Mouse (Mus musculus) neural tube, embryonic 15.5 days (tissue): Measurements from ENCODE around the gene Stard13. TPM values are rescaled to one million over a fixed set of nuclear protein-coding genes. Genes with fewer than 3 reads are reported as not detected.

Experiments
- ATAC-seq: fragments of 200-750 bp; cut with Nextera tagmentation; 2 replicates; pipeline ENCODE4 v1.8.0; 2017; ENCODE audit warnings: mild to moderate bottlenecking, moderate TSS enrichment, moderate library complexity; ENCODE audit not compliant: low FRiP score
- H3K27ac ChIP-seq: fragments of 300-500 bp; sonication (generic); replicated peaks from 2 replicates; pipeline ENCODE4 v1.5.1; 2015; ENCODE audit warnings: mild to moderate bottlenecking, inconsistent platforms
- H3K27me3 ChIP-seq: fragments of 300-500 bp; sonication (generic); replicated peaks from 2 replicates; pipeline ENCODE4 v1.6.1; 2015; ENCODE audit warnings: inconsistent platforms
- H3K36me3 ChIP-seq: fragments of 300-500 bp; sonication (generic); 2 replicates; pipeline ENCODE4 v1.6.1; 2015; ENCODE audit warnings: inconsistent platforms
- H3K4me1 ChIP-seq: fragments of 300-500 bp; sonication (generic); 2 replicates; pipeline ENCODE4 v1.6.1; 2015; ENCODE audit warnings: inconsistent platforms
- H3K4me2 ChIP-seq: fragments of 300-500 bp; sonication (generic); 2 replicates; pipeline ENCODE4 v1.6.1; 2015; ENCODE audit warnings: inconsistent platforms, mild to moderate bottlenecking, moderate library complexity
- H3K4me3 ChIP-seq: fragments of 300-500 bp; sonication (generic); replicated peaks from 2 replicates; pipeline ENCODE4 v1.5.1; 2015; ENCODE audit warnings: mild to moderate bottlenecking, inconsistent platforms
- H3K9ac ChIP-seq: fragments of 300-500 bp; sonication (generic); replicated peaks from 2 replicates; pipeline ENCODE4 v1.6.1; 2015; ENCODE audit warnings: mild to moderate bottlenecking, inconsistent platforms
- H3K9me3 ChIP-seq: fragments of 300-500 bp; sonication (generic); replicated peaks from 2 replicates; pipeline ENCODE4 v1.6.1; 2016; ENCODE audit warnings: inconsistent platforms
- WGBS: fragments of 180-500 bp; shearing (Covaris S2); methylation state at CpG from one replicate; pipeline ENCODE4 v1.1.7; 2015; ENCODE audit warnings: mixed read lengths; 5-methylcytosine and 5-hydroxymethylcytosine counted together
- polyA plus RNA-seq: library from polyadenylated mRNA; unstranded; fragments of >200 nt; fragmentation: Nextera tagmentation; extraction: Ambion mirVana; gene quantifications from 2 replicates; pipeline ENCODE4 v1.2.1, GENCODE M21; 2015

Stard13 gene
- polyA plus RNA-seq, 1 experiment from 2014 or later = 5.9 TPM

GRCm38 (mm10) chr5:151090996-151091395, 142.6 kb downstream of the Stard13 start:
- Histone ChIP-seq H3K4me1 (peaks cover 9% of the 10 kb centered on the region; the same call in 1 of the 2 replicates), H3K27me3 (no peaks in the 10 kb centered on the region), H3K27ac (no peak overlapping the region), H3K4me3 (no peak overlapping the region), H3K36me3 (no peaks in the 10 kb centered on the region), H3K9me3 (no peaks in the 10 kb centered on the region), H3K4me2 (no peak overlapping the region), H3K9ac (no peak overlapping the region)
- WGBS = 93% methylated on average over 6 of the region's 6 CpGs
- ATAC-seq = no peak

- 0 out of 2 replicates have a peak overlapping the region, but pooled peaks have one; percentile 8 for H3K27ac ChIP-seq
- peaks cover 9% of the 10 kb centered on the region; the same call in 1 of the 2 replicates for H3K4me1 ChIP-seq
- WGBS = 41% methylated on average over 6 of the region's 6 CpGs
- H3K36me3 ChIP-seq = no peaks in the 10 kb centered on the region
- H3K9ac ChIP-seq = no peak overlapping the region
- H3K9me3 ChIP-seq = no peaks in the 10 kb centered on the region
- no peak overlapping the region for H3K4me2 ChIP-seq
- no peaks in the 10 kb centered on the region for H3K27me3 ChIP-seq
- ATAC-seq = no peak
- H3K4me3 ChIP-seq = no peak overlapping the region
Observed at GRCm38 (mm10) chr5:151089201-151089600, 144.4 kb downstream of the Stard13 start.

- no peak for ATAC-seq
- 79% methylated on average over 9 of the region's 9 CpGs for WGBS
- Histone ChIP-seq H3K27me3 (no peaks in the 10 kb centered on the region), H3K36me3 (no peaks in the 10 kb centered on the region), H3K4me1 (peaks cover 9% of the 10 kb centered on the region; the same call in 1 of the 2 replicates), H3K9ac (no peak overlapping the region), H3K27ac (0 out of 2 replicates have a peak overlapping the region, but pooled peaks have one; percentile 13), H3K9me3 (no peaks in the 10 kb centered on the region), H3K4me2 (no peak overlapping the region), H3K4me3 (no peak overlapping the region)
Observed at GRCm38 (mm10) chr5:151086425-151087202, 147.0 kb downstream of the Stard13 start.

- Histone ChIP-seq H3K9ac (no peak overlapping the region), H3K27me3 (no peaks in the 10 kb centered on the region), H3K4me1 (peaks cover 9% of the 10 kb centered on the region; the same call in 1 of the 2 replicates), H3K9me3 (no peaks in the 10 kb centered on the region), H3K4me3 (no peak overlapping the region), H3K36me3 (no peaks in the 10 kb centered on the region), H3K4me2 (no peak overlapping the region), H3K27ac (no peak overlapping the region)
- no peak for ATAC-seq
- 76% methylated on average over 8 of the region's 8 CpGs for WGBS
Observed at GRCm38 (mm10) chr5:151085749-151086148, 147.9 kb downstream of the Stard13 start.

- 0 out of 2 replicates have a peak, but pooled peaks cover 4% of the 10 kb centered on the region for H3K4me1 ChIP-seq
- no peak overlapping the region for H3K9ac ChIP-seq
- no peak for ATAC-seq
- 74% methylated on average over 4 of the region's 4 CpGs for WGBS
- no peaks in the 10 kb centered on the region for H3K36me3 ChIP-seq
- no peak overlapping the region for H3K4me2 ChIP-seq
- H3K9me3 ChIP-seq = no peaks in the 10 kb centered on the region
- no peak overlapping the region for H3K27ac ChIP-seq
- no peak overlapping the region for H3K4me3 ChIP-seq
- no peaks in the 10 kb centered on the region for H3K27me3 ChIP-seq
Observed at GRCm38 (mm10) chr5:151080276-151080675, 153.4 kb downstream of the Stard13 start.

- H3K9me3 ChIP-seq = no peaks in the 10 kb centered on the region
- H3K27ac ChIP-seq = no peak overlapping the region
- H3K36me3 ChIP-seq = no peaks in the 10 kb centered on the region
- no peak overlapping the region for H3K9ac ChIP-seq
- ATAC-seq = no peak
- 0 out of 2 replicates have a peak, but pooled peaks cover 4% of the 10 kb centered on the region for H3K4me1 ChIP-seq
- no peaks in the 10 kb centered on the region for H3K27me3 ChIP-seq
- H3K4me2 ChIP-seq = no peak overlapping the region
- 97% methylated on average over 2 of the region's 2 CpGs for WGBS
- H3K4me3 ChIP-seq = no peak overlapping the region
Observed at GRCm38 (mm10) chr5:151077953-151078352, 155.7 kb downstream of the Stard13 start.

- H3K27me3 ChIP-seq = no peaks in the 10 kb centered on the region
- no peaks in the 10 kb centered on the region for H3K9me3 ChIP-seq
- H3K27ac ChIP-seq = no peak overlapping the region
- H3K4me1 ChIP-seq = 0 out of 2 replicates have a peak, but pooled peaks cover 4% of the 10 kb centered on the region
- 64% methylated on average over 3 of the region's 3 CpGs for WGBS
- H3K9ac ChIP-seq = no peak overlapping the region
- no peak overlapping the region for H3K4me3 ChIP-seq
- no peak for ATAC-seq
- no peak overlapping the region for H3K4me2 ChIP-seq
- no peaks in the 10 kb centered on the region for H3K36me3 ChIP-seq
Observed at GRCm38 (mm10) chr5:151076917-151077316, 156.7 kb downstream of the Stard13 start.

- Histone ChIP-seq H3K9me3 (no peaks in the 10 kb centered on the region), H3K4me1 (no peaks in the 10 kb centered on the region), H3K36me3 (no peaks in the 10 kb centered on the region), H3K9ac (no peak overlapping the region), H3K4me2 (no peak overlapping the region), H3K4me3 (no peak overlapping the region), H3K27ac (no peak overlapping the region), H3K27me3 (no peaks in the 10 kb centered on the region)
- WGBS = 82% methylated on average over 4 of the region's 4 CpGs
- ATAC-seq = no peak
Observed at GRCm38 (mm10) chr5:151074282-151074681, 159.4 kb downstream of the Stard13 start.

GRCm38 (mm10) chr5:151071430-151071829, 162.2 kb downstream of the Stard13 start:
- Histone ChIP-seq H3K9ac (no peak overlapping the region), H3K4me2 (no peak overlapping the region), H3K27ac (no peak overlapping the region), H3K4me1 (no peaks in the 10 kb centered on the region), H3K4me3 (no peak overlapping the region), H3K27me3 (no peaks in the 10 kb centered on the region), H3K9me3 (no peaks in the 10 kb centered on the region), H3K36me3 (no peaks in the 10 kb centered on the region)
- WGBS = 70% methylated on average over 6 of the region's 6 CpGs
- no peak for ATAC-seq

- Histone ChIP-seq H3K9me3 (no peaks in the 10 kb centered on the region), H3K4me3 (no peak overlapping the region), H3K27me3 (no peaks in the 10 kb centered on the region), H3K27ac (no peak overlapping the region), H3K4me1 (no peaks in the 10 kb centered on the region), H3K36me3 (no peaks in the 10 kb centered on the region), H3K9ac (no peak overlapping the region), H3K4me2 (no peak overlapping the region)
- ATAC-seq = no peak
- WGBS = 70% methylated on average over 6 of the region's 6 CpGs
Observed at GRCm38 (mm10) chr5:151070896-151071295, 162.7 kb downstream of the Stard13 start.

- 93% methylated on average over 2 of the region's 2 CpGs for WGBS
- Histone ChIP-seq H3K9ac (no peak overlapping the region), H3K27ac (no peak overlapping the region), H3K4me2 (no peak overlapping the region), H3K9me3 (no peaks in the 10 kb centered on the region), H3K4me3 (no peak overlapping the region), H3K27me3 (no peaks in the 10 kb centered on the region), H3K36me3 (no peaks in the 10 kb centered on the region), H3K4me1 (no peaks in the 10 kb centered on the region)
- no peak for ATAC-seq
Observed at GRCm38 (mm10) chr5:151069569-151069968, 164.1 kb downstream of the Stard13 start.

GRCm38 (mm10) chr5:151066016-151066415, 167.6 kb downstream of the Stard13 start:
- H3K36me3 ChIP-seq = peaks cover 15% of the 10 kb centered on the region
- H3K9ac ChIP-seq = no peak overlapping the region
- H3K4me1 ChIP-seq = no peaks in the 10 kb centered on the region
- no peak overlapping the region for H3K27ac ChIP-seq
- ATAC-seq = no peak
- no peaks in the 10 kb centered on the region for H3K9me3 ChIP-seq
- H3K27me3 ChIP-seq = no peaks in the 10 kb centered on the region
- H3K4me3 ChIP-seq = no peak overlapping the region
- WGBS = 86% methylated on average over 5 of the region's 5 CpGs
- H3K4me2 ChIP-seq = no peak overlapping the region
